Mouse (Mus musculus) heart, adult 2 months (tissue): ENCODE results near the gene Triap1.

Experiments used
- CTCF ChIP-seq: fragments of 200-600 bp; IDR thresholded peaks from 2 replicates; pipeline ENCODE4 v1.8.1; 2022; ENCODE audit warnings: antibody characterized with exemption, mild to moderate bottlenecking, moderate library complexity
- EP300 ChIP-seq: fragments of 200-500 bp; IDR thresholded peaks from 2 replicates; pipeline ENCODE4 v1.6.1; 2011; ENCODE audit warnings: low read depth, low read length, control low read depth; ENCODE audit not compliant: insufficient read depth
- POLR2A ChIP-seq: fragments of 200-500 bp; IDR thresholded peaks from 2 replicates; pipeline ENCODE4 v1.6.1; 2011; ENCODE audit warnings: mild to moderate bottlenecking, low read depth, low read length, control low read depth; ENCODE audit not compliant: insufficient read depth

DNA sequence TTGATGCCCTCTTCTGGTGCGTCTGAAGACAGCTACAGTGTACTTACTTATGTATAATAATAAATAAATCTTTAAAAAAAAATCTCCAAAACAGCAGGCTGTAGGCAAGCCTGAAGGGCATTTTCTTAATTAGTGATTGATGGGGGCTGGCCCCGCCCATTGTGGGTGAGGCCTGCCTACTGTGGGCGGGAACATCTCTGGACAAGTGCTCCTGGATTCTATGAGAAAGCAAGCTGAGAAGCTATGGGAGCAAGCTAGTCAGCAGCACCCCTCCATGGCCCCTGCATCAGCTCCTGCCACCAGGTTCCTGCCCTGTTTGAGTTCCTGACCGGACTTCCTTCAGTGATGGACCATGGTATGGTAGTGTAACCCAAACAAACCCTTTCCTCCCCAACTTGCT is 23.8 kb downstream of the Triap1 start:
- TF ChIP-seq POLR2A (no peak), EP300 (no peak), CTCF (no peak)
